Mouse (Mus musculus) retina, adult 2 months (tissue): ENCODE measurements around the gene Wdr53.
"Not testable (repeated sequence)": the region's sequence is repeated elsewhere in the genome, so short reads cannot be mapped to it uniquely, and the experiment has no call there.

Experiments
- DNase-seq: peaks from one replicate; pipeline ENCODE4 v3.0.0-alpha.2; 2012; ENCODE audit warnings: low read depth, low spot score

Gene Wdr53

GRCm38 (mm10) chr16:32278396-32278795, 31.4 kb downstream of the Wdr53 start:
- DNase-seq, result no peak

GRCm38 (mm10) chr16:32280211-32280610, 33.2 kb downstream of the Wdr53 start:
- DNase-seq, result no peak

- DNase-seq, result no peak
Observed at GRCm38 (mm10) chr16:32282608-32283007, 35.6 kb downstream of the Wdr53 start.

GRCm38 (mm10) chr16:32291821-32292220, 44.8 kb downstream of the Wdr53 start:
- no peak for DNase-seq

- DNase-seq, result not testable (repeated sequence)
Observed at GRCm38 (mm10) chr16:32299617-32300016, 52.6 kb downstream of the Wdr53 start.

GRCm38 (mm10) chr16:32303046-32303445, 56.0 kb downstream of the Wdr53 start:
- DNase-seq, result no peak

- DNase-seq, result no peak
Observed at GRCm38 (mm10) chr16:32303886-32304285, 56.9 kb downstream of the Wdr53 start.
